Mouse (Mus musculus): Measurements from ENCODE around the gene Blmh.

GRCm38 (mm10) chr11:76908651-76909050 lies 16.0 kb upstream of the Blmh start:
- TF ChIP-seq MYOG (IDR thresholded peaks at IDR 0.05; ENCODE audit: control insufficient read depth in 1 of 3, insufficient read depth in 1 of 3, insufficient read length in 2 of 3, low read depth in 2 of 3) (no peak), POLR2A (IDR thresholded peaks at IDR 0.05; ENCODE audit: insufficient read length, low read depth) (no peak), MAX (IDR thresholded peaks at IDR 0.05; ENCODE audit: low read depth) (no peak), POLR2AphosphoS2 (IDR thresholded peaks at IDR 0.05; ENCODE audit: insufficient read length, low read depth) (no peak), SRF (IDR thresholded peaks at IDR 0.05; ENCODE audit: control insufficient read depth, insufficient read length, low read depth) (no peak), REST (IDR thresholded peaks at IDR 0.05; ENCODE audit: insufficient read depth, insufficient read length) (no peak)

Data from myocyte (in vitro differentiated cells).